Mouse (Mus musculus): ENCODE results near the gene Tsen34.

The Tsen34 gene

DNA sequence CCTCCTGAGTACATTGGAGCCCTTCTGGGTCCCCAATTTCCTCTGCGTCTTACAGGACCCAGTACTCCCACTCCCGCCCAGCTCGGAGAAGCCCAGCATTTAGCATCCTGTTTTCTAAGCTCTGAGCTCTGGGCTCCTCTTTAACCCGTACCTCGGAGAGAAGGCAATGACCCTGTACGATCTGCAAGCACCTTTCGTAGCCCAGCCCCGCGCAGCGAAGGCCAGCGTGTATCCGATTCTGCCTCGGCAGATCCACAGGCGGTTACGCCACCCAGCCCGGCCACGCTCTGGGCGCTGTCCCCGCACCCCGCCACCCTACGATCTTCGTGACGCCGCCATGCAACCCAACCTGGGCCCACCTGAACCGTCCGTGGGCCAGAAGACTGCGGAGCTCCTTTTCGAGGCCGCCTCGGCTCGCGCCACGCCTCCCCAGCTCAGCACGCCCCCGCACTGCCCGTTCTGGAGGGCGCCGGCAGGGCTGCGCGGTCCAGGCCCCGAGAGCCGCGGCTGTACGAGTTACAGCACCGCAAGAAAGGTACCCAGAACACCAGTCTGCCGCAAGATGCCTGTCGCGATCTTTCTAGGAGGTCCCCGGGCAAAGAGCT, at the start of gene Tsen34:
Gene Tsen34, plus strand, starts transcription at position 482 of the 605 bp plus-strand sequence.
- no peak for DNase-seq

GRCm38 (mm10) chr7:3643412-3643811, 49.3 kb upstream of the Tsen34 start:
- no peak for DNase-seq

DNA sequence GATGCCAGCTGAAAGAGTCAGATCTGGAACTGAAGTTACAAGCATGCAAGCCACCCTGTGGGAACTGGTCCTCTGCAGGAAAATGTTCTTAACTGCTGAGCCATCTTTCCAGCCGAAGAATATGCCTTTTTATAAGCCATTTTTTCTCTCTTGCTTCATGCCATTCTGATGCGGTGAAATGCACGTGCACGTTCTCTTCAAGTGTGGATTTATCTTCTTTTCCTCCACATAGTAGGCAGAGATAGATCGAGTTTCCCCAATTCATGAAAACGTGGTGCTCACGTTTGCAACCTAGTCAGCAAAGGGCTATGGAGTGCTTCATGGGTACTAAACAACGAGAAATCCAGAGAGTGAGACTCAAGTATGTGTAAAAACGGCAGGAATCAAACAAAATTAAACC, 48.8 kb upstream of the Tsen34 start:
- no peak for DNase-seq

- DNase-seq = no peak
Measured at GRCm38 (mm10) chr7:3644348-3644671, 48.4 kb upstream of the Tsen34 start.

DNA sequence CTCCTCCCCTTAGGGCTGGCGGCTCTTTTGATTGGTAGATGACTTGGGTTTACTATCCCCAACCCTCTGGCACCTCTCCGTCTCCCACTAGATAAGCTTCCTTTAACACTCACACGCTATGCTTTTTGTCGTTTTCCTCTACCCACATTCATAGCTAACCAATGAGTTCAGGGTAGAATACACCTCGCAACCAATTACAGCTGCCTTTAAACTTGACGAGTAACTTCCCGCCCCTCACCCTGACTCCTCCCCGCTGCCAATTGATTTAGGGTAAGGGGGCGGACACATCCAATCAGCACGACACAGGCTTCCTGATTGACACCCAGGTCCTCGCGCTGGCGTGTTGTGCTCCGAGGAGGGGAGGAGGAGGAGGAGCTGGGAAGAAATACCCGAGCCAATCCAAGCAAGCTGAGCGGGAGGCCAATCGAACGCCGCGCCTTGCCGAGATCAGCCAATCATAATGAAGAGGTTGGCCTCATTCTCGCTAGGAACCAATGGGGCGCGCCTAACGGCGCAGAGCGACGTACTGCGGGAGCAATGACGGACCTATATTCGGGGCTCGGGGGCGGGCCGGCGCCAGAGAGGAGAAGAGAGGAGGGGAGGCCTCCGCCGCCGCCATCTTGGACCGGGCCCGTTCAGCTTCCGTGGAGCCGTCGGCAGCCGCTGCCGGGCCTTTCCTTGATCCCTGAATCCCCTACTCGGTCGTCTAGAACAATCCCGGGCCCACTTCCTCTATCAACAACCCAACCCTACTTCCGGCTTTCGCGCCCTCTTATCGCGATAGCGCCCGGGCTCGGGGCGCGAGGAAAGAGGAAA, 47.8 kb upstream of the Tsen34 start, which contains the start of gene Cnot3:
Gene Cnot3, plus strand, starts transcription at position 597 of the 816 bp plus-strand sequence.
- peak; percentile 100 for DNase-seq

GRCm38 (mm10) chr7:3645488-3646025, 47.1 kb upstream of the Tsen34 start:
- DNase-seq = no peak

DNA sequence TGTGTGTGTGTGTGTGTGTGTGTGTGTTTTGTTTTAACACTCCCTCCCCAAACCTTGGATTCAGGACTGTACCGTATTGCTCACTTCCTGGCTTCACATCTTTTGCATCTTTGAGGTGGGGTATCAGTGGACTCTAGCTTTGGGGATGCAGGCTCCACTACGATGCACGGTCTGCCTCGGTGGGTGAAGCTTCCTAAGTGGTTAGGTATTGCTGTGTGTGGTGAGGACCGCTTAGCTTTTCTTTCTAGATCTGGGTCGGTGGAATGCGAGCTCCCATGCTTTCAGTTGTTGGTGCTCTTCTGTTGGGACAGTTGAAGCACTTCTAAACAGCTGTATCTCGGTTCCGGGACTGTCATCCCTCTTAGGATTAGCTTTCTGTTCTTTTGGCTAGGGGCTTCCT, 46.5 kb upstream of the Tsen34 start:
- DNase-seq = no peak

DNA sequence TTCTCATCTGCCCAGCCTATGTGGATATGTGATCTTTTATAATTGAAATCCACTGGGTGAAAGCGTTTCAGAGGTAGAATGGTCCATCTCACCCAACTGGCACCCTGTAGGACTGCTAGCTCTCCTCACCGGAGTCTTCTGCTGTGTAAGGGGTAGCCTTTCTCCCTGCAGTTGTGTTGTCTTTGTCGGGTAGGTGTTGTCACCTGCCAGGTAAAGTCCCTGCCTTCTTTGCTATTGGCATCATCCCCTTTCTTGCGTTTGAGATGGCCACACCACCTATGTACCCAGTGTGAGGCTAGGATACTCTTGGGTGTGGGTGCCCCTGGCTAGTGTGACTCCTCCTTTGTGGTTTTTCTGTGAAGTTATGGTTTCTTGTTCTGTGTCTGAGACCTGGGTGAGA, 46.0 kb upstream of the Tsen34 start:
- DNase-seq = no peak

DNA sequence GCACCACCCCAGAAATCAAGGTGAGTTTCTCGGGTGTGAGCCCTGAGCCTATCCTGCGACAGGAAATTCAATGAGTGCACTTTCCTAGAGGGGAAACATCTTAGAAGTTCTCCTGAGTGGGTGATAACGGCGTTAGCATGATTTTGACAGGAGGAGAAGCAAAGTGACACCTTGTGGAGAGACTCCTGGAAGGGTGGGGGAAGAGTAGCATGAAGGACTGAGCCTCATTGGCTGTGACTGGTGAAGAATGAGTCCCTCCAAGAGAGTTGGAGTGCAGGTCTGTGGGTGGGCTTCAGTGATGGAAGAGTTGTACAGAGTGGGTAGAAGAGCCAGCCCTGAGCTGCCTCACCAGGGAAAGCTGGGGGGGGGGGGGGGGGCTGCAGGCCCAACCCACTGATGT, 35.7 kb upstream of the Tsen34 start:
- DNase-seq = no peak

- no peak for DNase-seq
Measured at GRCm38 (mm10) chr7:3658578-3658977, 34.1 kb upstream of the Tsen34 start.

DNA sequence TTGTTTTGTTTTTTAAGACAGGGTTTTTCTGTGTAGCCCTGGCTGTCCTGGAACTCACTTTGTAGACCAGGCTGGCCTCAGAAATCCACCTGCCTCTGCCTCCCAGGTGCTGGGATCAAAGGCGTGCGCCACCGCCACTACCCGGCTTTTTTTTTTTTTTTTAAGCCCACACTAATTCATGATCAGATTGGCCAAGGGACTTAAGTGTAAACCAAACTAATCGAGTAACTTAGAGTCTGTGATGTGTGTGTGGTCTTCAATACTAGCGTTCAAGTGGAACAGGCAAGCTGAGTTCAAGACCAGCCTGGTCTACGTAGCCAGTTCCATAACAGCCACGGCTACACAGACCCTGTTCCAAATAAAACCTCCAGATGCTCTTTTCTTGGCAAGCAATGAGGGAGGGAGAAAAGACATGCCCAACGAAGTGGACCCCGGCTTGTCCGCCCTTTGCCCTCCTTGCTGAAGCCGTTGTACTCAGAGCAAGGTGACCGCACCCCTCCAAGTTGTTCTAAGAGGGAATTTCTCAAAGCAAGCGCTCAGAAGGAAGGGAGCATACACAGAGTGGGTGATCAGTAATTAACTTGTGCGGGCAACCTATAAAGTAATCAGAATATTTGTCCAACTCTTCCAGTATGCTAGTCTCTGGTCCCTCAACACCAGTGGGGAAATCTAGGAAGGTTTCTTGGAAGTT, 28.0 kb upstream of the Tsen34 start:
- DNase-seq = peak; percentile 75

DNA sequence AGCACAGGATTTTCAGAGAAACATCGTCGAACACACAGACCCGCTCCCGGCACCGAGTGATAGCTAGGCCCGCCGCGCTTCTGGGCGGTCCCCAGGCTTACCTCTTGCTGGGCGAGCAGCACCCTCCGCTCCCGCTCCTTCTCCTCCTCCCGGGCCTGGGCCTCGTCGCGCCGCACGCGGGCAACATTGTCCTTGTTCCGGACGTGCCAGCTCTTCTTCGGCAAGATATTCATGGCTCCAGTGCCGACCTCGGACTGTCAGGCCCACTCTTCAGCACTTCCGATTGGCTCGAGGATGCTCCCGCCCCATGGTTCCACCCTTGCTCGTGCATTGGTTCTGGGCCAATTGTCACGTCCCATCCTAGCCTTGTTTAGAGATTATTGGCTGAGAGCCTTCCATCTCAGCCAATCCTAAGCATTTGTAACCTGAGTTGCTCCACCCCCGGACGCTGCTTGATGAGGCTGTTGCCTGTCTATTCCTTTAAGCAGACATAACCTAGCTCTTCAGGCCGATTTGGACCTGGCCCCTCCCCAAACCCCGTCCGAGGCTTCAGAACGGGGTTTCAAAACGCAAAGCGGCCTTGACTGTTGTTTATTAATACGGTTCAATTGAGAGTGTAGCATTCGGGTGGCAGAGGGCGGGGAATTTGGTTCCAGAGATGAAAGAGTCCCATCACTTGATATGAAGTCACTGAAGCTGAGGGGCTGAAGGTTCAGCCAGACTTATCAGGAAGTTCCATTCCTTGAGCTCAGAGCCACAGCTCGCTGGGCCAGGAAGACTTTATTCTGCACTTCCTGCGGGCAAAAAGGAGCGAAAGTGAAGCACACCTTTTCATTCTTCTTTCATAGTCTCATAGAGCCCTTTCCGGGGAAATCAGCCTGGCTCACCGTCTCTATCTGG, 27.2 kb upstream of the Tsen34 start, which contains the start of gene Leng1:
Gene Leng1, minus strand, starts transcription at position 626 of the 900 bp plus-strand sequence.
- peak; percentile 99 for DNase-seq

DNA sequence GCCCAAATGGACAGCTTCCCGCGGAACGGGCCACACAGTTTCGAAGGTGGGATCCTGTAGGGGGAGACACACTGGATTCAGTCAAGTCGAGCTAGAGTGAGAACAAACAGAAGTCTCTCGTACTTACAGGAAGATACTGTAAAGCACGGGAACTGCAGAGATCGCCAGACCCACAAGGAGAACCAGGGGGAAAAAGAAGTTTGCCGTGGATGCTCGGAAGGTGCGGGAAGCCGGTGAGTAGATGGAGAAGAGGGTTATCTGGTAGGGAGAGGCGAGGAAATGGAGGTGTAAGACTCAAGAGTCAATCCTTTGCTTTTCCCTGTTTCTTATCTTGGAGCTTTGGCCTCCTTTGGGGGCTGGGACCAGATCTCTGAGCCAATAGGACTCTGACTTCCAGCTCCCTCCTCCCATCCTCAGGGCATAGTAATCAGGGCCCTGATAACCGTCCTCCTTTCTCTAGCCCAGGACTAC, 25.7 kb upstream of the Tsen34 start:
- no peak for DNase-seq

- peak; percentile 84 for DNase-seq
Measured at GRCm38 (mm10) chr7:3674507-3675227, 18.0 kb upstream of the Tsen34 start.

DNA sequence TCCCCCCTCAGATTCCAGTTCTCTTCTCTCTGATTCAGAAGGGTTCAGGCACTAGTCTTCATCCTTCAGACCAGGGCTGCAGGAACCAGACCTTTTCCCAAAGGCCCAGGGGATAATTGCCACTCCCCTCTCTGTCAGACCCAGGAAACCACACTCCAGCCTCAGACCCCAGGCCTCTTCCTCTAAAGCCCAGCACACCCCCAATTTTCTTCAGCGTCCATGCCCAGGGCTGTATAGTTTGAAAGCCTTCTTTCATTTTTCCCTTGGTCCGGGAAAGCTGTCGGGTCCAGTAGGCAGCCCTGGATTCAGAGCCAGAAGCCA, 17.5 kb upstream of the Tsen34 start:
- no peak for DNase-seq

DNA sequence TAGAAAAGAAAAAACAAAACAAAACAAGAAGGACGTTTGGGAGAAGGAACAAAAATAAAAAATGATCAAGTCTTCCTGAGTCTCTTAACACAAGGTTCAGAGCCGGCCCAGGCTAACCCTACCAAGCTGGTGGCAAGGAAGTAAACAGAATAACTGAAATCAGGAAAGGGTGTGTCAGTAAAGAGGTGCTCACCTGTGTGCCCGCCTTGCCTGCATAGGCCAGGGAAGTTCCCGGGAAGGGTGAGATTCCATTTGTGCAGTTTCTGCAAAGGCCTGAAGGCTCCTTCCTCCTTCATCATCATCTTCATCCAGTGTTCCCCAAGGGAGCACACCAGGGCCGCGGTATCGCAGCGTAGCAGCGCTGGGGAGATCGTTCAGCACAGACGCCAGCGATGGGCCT, 16.3 kb upstream of the Tsen34 start:
- no peak for DNase-seq

- peak; percentile 66 for DNase-seq
Measured at GRCm38 (mm10) chr7:3677342-3677741, 15.3 kb upstream of the Tsen34 start, which contains the start of gene Tmc4. Gene Tmc4, minus strand, starts transcription at chr7:3677553.

GRCm38 (mm10) chr7:3683908-3684550, 8.6 kb upstream of the Tsen34 start:
- no peak for DNase-seq

GRCm38 (mm10) chr7:3684698-3685097, 8.0 kb upstream of the Tsen34 start:
- no peak for DNase-seq

DNA sequence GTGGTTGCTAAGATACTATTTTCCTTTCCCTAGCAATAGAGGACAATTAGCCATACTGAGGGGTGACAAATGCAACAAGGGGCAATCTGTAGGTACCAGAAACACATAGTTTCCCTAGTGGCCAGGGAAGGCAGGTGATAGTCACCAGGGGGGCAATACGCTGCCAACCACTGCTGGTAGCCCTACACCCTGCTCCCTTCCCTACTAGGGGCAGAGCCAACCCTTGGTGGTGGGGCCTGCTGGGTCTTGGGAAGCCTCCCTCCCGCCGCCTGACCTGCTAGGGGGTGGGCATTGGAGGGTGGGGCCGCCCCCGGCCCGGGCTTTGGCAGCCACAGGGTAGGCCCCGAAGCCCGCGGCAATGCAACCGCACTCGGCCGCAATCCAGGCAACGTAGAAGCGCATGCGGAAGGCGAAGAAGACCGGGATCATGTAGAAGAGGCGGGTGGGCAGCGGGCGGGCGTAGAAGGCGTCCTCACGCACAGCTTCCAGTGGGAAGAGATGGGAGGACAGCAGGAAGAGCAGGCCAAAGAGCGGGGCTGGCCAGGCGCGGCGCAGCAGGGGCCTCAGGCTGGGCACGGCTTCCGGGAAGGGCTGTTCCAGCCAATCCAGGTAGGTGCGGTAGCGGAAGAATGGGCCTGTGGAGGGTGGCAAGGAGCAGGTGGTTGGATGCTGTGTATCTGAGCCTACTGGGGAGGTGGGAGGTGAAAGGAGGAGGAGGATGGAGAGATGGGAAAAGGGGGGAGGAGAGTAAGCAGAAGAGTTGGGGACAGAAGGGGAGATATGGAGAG, 7.1 kb upstream of the Tsen34 start:
- DNase-seq = no peak

Data from kidney, adult 9 months (tissue).